Mouse (Mus musculus) layer of hippocampus, adult 9-10 months (tissue): ENCODE measurements around the gene Olfr986.
A peak's percentile ranks its signal among the peaks of the same experiment; 100 is the strongest.
"Not testable (repeated sequence)": the region's sequence is repeated elsewhere in the genome, so short reads cannot be mapped to it uniquely, and the experiment has no call there.

Experiments
- DNase-seq: peaks from one replicate; pipeline ENCODE4 v3.0.0; 2022; ENCODE audit warnings: low spot score

Gene Olfr986

DNA sequence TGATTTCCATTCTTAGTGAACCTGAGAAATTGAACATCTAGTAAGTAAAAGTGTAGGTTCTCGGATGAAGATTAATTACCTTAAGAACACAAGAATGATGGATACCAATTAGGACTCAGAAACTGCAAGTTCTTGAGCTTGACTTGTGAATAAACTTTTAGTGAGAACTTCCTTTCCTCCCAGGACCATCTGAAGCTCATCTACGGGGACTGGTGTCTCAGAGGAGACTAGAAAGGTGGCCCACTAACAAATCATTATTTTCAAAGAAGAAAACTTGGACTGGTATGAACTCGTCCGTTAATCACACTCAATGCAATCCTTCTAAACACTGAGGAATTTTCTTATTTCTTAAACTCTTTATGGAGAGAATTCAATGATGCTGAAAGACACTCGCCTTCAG, at the start of gene Olfr986:
Olfr986 (plus strand) TSS at position 301 of the 400 bp plus-strand sequence.
- DNase-seq: no peak

DNA sequence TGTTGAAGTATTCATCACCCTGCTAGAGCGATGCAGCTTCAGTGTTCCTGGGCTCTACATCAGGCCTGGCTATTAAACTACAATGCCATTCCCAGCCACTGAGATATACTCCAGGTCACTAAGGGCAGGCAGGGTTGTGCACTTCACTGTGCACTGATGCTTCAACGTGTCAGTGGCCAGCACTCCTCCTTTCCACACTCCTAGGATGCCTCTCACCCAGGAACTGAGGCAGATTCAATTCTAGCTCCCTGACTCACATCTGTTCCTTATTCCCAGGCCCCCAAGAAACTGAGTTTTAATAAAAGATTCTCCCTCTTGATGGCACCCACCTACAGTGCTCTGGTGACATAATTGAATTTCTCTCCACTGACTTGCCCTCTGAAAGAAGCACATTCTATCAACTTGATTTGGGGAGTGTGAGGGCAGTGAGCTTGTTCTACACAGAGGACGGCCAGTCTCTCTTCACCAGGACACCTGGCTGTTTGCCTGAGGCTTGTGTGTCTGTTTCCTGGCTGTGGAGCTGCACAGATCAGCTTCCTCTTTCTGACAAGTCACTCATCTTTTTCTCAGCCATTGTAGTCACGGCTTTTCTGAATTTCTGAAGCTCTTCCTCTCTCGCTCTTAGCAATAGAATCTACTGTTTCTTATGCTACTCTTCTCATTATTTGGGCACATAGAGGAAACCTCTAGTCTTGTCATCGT, 43.6 kb upstream of the Olfr986 start:
- no peak for DNase-seq

DNA sequence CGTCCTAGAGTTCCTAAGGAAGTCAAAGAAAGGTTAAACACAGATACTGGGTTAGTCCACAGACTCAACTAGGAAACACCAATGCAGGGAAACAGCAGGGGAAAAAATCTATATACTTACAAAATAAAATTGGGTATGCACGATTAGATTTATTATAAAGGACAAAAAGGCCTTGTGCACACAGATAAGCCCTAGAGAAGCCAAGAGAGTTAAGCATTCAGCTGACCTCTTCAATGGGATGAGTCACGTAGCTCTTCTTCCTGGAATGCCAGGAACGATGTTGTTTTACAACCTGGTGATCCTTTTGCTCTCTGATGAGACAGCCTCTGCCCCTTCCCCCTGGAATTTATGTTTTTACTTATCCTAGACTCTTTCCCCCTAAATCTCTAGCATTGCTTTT, 41.2 kb upstream of the Olfr986 start:
- no peak for DNase-seq

DNA sequence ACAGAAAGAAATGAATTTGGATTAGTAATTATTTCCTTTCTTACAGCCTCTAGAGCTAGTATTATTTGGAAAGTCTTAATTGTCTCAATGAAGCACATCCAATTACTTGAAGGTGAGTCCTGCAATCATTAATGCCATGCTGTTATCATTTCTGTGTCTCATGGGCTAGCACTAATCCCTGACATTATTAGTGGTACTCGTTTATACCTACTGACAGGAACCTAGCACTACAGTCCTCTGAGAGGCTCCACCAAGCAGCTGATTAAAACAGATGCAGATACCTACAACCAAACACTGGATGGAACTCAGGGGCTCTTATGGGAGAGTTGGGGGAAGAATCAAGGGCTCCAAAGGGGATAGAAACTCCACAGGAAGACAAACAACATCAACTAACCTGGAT, 39.2 kb upstream of the Olfr986 start:
- DNase-seq: no peak

DNA sequence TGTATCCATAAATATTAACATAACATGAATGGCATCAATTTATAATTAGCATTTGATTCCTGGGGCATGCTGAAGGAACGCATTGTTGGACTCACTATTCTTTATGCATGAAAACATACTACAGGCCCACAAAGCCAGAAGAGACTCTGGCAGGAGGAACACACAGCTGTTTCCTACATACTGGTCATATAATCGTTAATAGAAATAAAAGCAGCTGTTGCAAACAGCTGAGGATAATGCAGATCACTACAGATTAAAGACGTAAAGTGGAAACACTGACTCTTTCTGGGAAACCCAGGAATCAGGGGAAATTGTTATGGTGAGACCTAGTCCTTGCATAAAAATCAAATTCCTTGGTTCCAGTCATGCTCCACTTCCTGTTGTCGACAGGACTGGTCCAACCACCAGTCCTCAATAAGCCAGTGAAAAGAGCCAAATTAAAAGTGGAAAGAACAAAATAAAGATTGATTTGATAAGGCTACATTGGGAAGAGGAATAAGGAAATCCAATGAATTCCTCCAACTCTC, 25.5 kb upstream of the Olfr986 start:
- DNase-seq: no peak

DNA sequence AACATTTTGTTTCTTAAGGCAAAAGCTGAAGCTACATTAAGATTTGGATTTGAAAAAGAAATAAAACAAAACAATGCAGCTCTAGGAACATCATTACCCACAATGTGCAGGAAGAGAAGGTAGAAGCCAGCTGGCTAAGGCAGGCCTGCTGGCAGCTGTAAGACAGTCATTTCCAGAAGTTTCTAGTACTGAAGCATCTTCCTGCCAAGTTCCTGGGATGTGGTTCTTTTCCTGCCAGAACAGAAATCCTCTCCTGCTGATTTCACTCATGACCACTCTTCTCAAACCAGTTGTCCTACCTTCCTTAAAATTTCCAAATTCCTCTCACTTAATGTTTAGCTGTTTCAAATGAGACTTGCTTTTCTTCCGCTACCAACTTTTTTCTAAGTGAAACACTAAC, 14.3 kb upstream of the Olfr986 start:
- DNase-seq: no peak

DNA sequence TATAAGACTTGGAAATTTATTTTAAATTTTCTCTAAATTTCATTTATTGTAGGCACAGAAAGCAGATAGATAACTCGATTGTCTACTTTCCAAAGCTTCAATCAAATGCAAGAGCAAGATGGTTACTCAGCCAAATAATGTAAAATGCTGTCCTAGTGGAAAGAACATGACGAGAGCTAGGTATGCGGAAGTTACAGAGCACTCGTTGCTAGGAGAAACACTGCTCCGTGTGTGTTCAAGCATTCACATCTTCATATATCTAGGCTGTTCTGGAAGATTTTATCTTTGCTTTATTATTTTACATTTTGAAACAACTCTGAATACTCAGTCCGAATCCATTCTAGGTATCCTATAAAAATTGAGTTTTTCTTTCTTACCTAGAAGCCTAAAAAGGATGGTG, 3.7 kb upstream of the Olfr986 start:
- DNase-seq: no peak

DNA sequence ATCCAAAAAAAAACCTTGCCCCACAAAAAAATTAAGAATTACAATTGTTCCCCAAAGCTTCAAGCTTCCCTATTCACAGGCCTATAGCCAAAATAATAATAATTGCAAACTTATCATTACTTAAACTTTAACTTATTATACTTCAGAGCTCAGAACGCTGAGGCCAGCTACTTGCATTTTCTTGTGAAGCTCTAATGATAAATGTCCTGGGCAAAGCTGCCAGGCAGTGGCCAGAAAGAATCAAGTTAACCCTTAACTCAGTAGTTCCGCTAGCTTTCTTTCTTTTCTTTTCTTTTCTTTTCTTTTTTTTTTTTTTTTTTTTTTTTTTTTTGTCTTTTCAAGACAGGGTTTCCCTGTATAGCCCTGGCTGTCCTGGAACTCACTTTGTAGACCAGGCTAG, 4.4 kb downstream of the Olfr986 start:
- not testable (repeated sequence) for DNase-seq

DNA sequence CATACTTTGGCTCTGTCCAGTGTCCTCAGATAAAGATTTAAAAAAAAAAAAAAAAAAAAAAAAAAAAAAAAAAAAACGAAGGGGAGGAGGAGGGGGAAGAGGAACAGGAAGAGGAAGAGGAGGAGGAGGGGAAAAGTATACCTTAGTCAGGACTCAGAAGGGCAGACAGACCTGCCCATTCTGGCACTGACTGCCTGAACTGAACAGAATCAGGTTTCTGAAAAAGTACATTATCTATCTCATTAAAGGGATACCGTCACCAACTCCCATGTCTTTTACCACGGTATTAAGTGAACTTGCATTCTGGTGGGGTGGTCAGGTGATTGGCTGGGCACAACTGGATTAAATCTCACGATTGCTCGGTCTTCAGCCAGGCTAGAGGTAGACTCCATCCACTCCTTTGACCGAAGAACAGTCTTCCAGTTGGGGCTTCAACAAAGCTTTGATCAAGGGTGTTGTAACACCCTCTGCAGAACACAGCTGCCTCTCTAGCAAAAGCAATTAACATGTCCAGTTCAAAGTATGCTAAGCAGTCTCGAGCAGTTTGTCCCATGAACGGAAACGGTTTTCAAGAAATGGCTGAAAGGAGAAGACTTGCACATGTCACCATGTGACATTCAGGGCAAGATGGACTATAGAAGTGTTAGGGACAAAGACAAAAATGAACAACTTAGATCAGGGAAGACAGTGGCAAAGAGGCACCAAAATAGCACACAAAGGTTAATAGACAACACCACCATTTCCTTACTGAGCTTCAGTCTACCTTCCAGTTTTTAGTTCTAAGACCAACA, 10.6 kb downstream of the Olfr986 start:
- DNase-seq: no peak

DNA sequence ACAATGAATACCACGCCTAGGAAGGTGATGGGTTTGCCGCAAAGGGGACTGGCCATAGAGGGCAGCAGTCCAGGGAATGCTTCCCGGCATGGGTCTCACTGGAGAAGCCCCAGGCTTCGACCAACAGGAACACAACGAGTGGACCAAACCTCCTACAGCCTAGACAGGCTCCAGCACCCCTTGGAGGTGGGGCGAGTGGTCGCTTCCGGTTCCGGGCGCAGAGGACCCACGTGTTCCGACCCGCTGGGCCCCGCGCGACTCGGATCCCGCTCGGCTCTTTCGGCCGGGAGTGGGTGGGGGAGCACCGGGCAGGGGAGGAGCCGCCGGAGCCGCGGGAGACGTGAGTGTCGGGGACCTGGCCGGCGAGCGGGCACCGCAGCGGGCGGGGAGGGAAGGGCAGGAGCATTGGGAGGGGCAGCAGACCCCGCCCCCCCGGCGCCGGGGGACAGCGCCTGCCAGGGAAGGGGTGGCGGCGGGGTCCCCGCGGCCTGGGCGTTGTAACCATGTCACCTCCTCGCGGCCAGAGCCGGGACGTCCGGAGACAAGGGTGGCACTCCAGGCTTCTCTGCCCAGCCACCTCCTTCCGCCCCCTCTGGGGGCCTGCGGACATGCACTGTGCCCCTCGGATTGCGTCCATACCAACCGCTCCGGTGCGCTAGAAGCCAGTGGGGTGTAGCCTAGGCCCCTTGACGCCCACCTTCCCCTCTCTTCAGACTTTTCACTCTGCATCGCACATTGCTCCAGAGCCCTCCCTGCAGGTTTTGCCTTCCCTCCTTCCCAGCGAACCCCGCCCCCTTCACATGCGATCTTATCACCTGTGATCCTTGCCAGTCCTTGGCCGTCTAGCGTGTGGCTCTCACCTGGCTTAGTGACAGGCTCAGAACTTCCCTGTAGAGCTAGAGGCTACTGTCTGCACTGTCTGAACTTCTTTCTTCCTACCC, 11.6 kb downstream of the Olfr986 start, which contains the start of gene Zfp202:
Zfp202 (plus strand) TSS at position 219 of the 941 bp plus-strand sequence.
- peak; percentile 44 for DNase-seq

DNA sequence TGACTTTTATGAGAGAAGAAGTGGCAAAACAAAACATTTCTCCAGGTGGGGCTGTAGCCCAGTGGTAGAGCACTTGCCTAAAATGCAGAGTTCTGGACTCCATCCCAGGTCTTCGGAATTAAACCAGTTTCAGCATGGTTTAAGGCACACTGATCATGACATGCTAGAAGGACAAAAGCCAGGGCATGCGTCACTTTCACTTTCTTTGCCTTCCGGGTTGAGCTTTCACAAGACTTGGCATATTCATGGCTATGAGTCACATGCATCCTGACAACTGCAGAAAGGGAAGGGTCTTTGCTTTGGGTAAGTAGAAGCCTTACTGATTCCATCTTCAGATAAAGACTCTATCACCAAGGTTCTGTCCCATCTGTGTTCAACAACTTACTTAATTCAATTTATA, 15.3 kb downstream of the Olfr986 start:
- DNase-seq: no peak

DNA sequence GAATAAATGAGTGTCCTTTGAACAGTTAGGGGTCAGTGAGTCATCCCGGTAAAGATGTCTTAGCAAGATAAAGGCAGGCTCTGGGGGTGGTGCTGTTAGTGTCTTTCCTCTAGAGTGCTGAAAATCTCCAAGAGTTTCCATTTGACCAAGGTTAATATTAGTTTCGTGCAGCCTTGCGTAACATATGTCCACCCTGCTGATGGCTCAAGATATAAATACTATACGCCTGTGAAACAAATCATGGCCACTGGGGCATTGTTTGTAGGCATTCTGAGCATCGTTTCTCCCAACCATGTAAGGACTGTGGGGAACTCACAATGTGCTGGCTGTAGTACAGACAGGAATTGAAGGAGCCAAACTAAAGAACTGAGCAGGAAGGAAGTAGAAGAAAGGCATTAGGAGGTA, 25.8 kb downstream of the Olfr986 start:
- DNase-seq: no peak

DNA sequence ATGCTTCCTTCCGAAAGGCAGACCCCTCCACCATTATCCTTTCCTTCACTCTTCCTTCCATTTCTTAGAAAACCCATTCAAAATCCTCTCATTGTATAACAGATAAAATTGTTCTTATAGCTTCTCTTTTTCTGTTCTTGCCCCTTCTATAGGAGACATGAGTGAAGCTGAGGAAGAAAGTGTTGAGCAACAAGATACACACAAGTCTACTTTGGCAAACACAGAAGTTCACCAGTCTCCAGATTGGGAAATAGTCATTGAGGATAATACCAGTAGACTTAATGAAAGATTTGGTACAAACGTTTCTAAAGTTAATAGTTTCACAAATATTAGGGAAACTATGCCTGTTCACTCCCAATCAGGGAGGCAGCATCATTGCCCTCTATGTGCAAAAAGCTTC, 30.0 kb downstream of the Olfr986 start:
- DNase-seq: no peak

DNA sequence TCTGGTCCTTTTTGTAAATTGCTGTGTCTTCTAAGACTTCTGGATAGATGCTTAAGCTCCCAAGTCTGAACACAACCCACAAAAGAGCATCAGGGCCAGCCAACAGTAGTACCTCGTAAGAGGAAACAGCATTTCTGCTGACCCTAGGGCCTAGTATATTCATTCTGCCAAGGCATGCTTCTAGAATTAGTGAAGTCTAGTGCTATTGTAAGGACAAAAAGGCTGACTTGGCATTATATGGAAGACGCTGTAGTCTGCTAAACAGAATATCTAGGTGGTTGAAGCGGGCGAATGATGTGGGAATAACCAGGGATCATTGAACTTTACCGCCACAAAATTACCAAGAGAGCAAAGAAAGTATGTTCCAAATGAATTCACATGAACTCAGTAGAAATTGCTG, 33.3 kb downstream of the Olfr986 start:
- DNase-seq: no peak

DNA sequence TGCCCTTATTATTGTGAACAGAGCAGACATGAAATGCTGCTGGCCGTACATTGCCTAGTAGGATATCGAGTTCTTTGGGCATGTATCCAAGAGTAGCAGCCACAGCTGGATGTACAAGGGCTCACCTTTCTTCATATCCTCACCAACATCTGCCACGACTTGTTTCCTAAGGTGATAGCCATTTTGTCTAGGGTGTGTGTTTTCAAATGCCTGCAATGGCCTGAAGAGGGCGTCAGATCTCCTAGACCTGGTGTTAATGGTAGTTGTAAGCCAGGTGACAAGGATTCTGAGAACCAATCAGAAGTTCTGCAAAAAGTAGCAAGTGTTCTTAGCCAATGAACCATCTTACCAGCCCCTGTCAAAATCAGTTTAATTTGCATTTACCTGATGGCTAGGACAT, 35.9 kb downstream of the Olfr986 start:
- DNase-seq: no peak

DNA sequence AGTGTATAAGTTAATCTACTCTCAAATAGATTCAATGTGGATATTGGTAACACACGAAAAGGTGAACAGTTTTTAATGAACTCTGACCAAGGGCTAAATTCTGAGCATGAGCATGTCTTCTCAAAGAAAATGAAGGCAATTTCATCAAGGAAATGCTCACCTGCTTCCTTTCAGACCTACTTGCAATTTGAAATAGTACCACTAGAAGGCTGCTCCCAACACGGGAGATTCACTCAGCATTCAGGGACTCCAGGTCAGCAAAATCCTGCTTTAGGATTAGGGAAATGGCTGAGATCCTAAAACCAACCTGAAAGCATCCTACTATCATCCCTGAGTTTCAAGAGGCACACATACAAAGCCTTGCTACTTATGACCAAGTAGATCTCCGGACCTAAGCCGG, 43.6 kb downstream of the Olfr986 start:
- DNase-seq: no peak

DNA sequence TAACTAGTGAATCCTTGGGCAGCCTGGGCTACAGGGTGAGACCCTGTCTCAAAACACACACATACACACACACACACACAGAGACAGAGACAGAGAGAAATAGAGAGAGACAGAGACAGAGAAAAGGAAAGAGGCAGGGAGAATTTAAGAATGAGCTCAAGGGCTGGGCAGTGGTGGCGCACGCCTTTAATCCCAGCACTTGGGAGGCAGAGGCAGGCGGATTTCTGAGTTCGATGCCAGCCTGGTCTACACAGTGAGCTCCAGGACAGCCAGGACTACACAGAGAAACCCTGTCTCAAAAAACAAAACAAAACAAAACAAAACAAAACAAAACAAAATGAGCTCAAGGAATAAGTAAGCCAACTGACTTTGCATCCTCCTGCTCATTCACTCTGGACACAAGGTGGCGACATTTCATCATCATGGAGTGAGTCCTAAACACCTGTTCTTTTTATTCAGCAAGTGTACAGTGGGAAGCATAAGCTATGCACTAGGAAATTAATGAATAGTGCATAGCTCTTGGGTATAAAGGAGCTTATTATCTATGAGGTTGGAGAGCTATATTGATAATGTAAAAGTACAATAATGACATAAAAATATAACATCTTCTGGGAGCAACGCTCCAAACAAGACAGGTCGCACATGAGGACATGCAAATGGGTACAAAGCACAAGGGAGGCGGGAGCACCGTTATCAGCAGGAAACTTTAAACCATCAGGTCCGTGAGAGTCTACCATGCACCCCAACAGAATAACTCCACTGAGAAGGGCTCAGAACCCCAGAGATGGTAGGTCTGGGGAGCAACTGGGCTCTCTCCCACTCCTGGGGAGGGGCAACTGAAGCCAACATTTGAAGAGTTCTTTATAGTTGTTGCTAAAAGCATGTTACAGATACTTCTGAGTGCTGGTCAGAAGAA, 47.4 kb downstream of the Olfr986 start:
- peak; percentile 38 for DNase-seq

DNA sequence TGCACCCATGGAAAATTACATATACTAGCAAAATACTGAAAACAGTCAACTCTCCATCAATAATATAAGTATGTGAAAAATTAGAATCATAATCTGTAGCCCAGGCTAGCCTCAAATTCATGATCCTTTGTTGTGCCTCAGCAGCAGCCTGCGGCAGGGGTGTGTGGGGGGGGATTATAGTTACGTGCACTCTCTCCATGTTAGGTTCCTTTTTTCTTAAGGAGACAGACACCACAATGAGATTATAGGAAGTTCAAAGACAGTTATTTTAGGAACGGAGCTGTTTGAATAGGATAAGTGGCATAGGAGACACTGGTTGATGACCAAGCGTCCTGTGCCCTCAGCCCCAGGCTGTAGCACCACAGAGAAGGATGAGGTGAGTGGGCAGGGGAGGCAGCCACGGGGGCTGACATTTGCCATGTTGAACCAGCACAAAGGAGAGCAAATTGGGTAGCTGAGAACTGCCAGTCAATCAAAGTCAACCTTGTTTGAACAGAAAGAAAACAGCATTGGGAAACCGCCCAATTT, 48.1 kb downstream of the Olfr986 start:
- DNase-seq: no peak

DNA sequence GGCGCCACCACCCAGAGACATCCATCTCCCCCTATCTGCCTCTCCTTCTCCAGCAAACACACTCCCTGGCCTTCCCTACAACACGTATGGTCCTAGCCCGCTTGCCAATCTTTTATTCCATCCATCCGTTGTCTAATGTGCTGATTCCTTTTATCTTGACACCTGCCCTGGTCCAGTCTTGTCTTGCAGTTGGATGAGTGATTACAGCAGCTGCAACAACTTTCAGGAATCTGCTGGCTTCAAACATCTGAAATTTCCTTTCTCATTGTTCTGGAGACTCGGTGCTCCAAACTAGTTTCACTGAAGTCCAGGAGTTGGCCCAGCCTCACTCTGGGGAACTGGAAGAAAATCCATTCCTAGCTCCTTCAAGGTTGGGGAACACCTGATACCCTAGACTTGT, 48.8 kb downstream of the Olfr986 start:
- DNase-seq: no peak

DNA sequence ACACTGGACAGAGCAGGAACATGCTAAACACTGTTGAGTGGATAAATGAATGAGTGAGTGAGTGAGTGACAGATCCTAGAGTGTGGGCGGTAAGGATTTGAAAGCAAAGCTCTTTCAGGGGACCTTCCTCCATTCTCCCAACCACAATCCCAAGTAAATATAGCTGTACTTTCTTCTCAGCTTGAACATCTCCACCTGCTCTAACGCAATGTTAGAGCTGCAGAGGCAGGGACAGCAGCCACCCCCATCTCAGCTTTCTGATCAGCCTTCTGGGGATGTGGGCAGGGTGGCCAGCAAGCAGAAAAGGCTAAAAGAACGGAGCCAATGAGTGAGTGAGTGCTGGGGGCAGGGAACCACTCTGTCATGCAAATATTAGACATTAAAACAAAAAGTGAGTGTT, 50.3 kb downstream of the Olfr986 start:
- DNase-seq: no peak
